Mouse (Mus musculus) bone marrow macrophage, adult 2 months (primary cell): ENCODE data around the gene Nmrk2.

Experiments used
- CTCF ChIP-seq: IDR thresholded peaks from 2 replicates; pipeline ENCODE4 v1.5.1; 2012; ENCODE audit warnings: low read depth, mild to moderate bottlenecking, low read length, moderate library complexity
- POLR2A ChIP-seq: IDR thresholded peaks from 2 replicates; pipeline ENCODE4 v1.6.1; 2012; ENCODE audit warnings: mild to moderate bottlenecking, low read depth, low read length, borderline replicate concordance

DNA sequence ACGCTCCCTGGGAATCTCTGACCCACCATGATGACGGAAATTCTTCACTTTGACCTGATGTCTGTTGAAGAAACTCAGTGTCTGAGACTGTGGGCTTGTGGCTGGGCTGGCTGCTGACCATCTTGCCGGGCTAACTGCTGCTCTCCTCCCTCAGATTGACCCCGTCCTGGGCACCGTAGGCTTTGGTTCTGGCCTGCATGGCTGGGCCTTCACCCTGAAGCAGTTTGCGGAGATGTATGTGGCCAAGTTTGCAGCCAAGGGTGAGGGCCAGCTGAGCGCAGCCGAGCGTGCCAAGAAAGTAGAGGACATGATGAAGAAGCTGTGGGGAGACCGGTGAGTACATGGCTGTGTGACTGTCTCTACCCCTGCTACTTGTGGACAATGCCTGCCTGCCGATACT, 22.9 kb downstream of the Nmrk2 start:
- no peak for TF ChIP-seq CTCF
- no peak for TF ChIP-seq POLR2A
